29 mouse cellular contexts compared by ENCODE assay signal in genomic region chr11:26086679-26087078, GRCm38 (mm10).
DNase-seq lines count a peak whose midpoint lies in the region; ATAC-seq lines count a peak whose summit lies in the region.
"Had no signal": no experiment of that assay in that cellular context is flagged by ENCODE, and none has a peak within 500 bp of the region (broad histone marks: within the 10 kb centered on the region; RNA-seq: fewer than 3 reads in every experiment).

No protein-coding gene starts in this region.

- H3K9me3 ChIP-seq in hindbrain, embryonic 11.5 days (ENCODE audit: control insufficient read depth, low read length) = no peaks in the 10 kb centered on the region
- H3K9me3 ChIP-seq in hindbrain, embryonic 16.5 days (ENCODE audit: control insufficient read depth, low read length) = no peaks in the 10 kb centered on the region
- no peaks in the 10 kb centered on the region for H3K9me3 ChIP-seq in neural tube, embryonic 11.5 days (ENCODE audit: control insufficient read depth, low read length)
- no peaks in the 10 kb centered on the region for H3K9me3 ChIP-seq in neural tube, embryonic 13.5 days
- H3K9me3 ChIP-seq: hindbrain, embryonic 15.5 days; intestine, embryonic 15.5 days; limb, embryonic 13.5 days; lung, embryonic 15.5 days had no signal

- no peak overlapping the region for H3K4me3 ChIP-seq in hindbrain, embryonic 11.5 days (ENCODE audit: low read depth, low read length)
- H3K4me3 ChIP-seq in hindbrain, embryonic 16.5 days (ENCODE audit: low read length) = no peak overlapping the region
- no peak overlapping the region for H3K4me3 ChIP-seq in neural tube, embryonic 11.5 days (ENCODE audit: low read depth, low read length)
- no peak overlapping the region for H3K4me3 ChIP-seq in neural tube, embryonic 13.5 days
- H3K4me3 ChIP-seq: erythroblast, embryonic 14.5 days; hindbrain, embryonic 15.5 days; intestine, embryonic 15.5 days; layer of hippocampus, adult 2 months; left cerebral cortex, adult 2 months; limb, embryonic 13.5 days; lung, embryonic 15.5 days; myocyte had no signal

- WGBS in hindbrain, embryonic 11.5 days = 66% methylated on average over 7 of the region's 7 CpGs
- 47% methylated on average over 7 of the region's 7 CpGs for WGBS in hindbrain, embryonic 16.5 days
- 65% methylated on average over 7 of the region's 7 CpGs for WGBS in neural tube, embryonic 11.5 days
- WGBS in neural tube, embryonic 13.5 days = 45% methylated on average over 7 of the region's 7 CpGs

- no peaks in the 10 kb centered on the region for H3K36me3 ChIP-seq in hindbrain, embryonic 11.5 days (ENCODE audit: control insufficient read depth, insufficient read depth, low read length)
- H3K36me3 ChIP-seq in hindbrain, embryonic 16.5 days (ENCODE audit: control insufficient read depth, insufficient read depth, low read length) = no peaks in the 10 kb centered on the region
- H3K36me3 ChIP-seq in neural tube, embryonic 11.5 days (ENCODE audit: control insufficient read depth, insufficient read depth, low read length) = no peaks in the 10 kb centered on the region
- no peaks in the 10 kb centered on the region for H3K36me3 ChIP-seq in neural tube, embryonic 13.5 days
- H3K36me3 ChIP-seq: hindbrain, embryonic 15.5 days; intestine, embryonic 15.5 days; limb, embryonic 13.5 days; lung, embryonic 15.5 days had no signal

- peak; percentile 43; the same call in 1 of the 2 replicates for ATAC-seq in hindbrain, embryonic 11.5 days (ENCODE audit: low FRiP score)
- no peak; the same call in 1 of the 2 replicates for ATAC-seq in hindbrain, embryonic 16.5 days
- peak; percentile 48 for ATAC-seq in neural tube, embryonic 11.5 days (ENCODE audit: insufficient read depth, low FRiP score, low TSS enrichment)
- peak; percentile 43 for ATAC-seq in neural tube, embryonic 13.5 days (ENCODE audit: low read depth)
- ATAC-seq: CD4-positive, CD25-positive, alpha-beta regulatory T cell, adult 4 months; forebrain, embryonic 16.5 days; intestine, embryonic 15.5 days had no signal

- no peak overlapping the region for H3K9ac ChIP-seq in hindbrain, embryonic 11.5 days (ENCODE audit: low read depth, low read length)
- H3K9ac ChIP-seq in hindbrain, embryonic 16.5 days (ENCODE audit: low read depth, low read length) = no peak overlapping the region
- H3K9ac ChIP-seq in neural tube, embryonic 11.5 days (ENCODE audit: low read length) = no peak overlapping the region
- no peak overlapping the region for H3K9ac ChIP-seq in neural tube, embryonic 13.5 days
- H3K9ac ChIP-seq: hindbrain, embryonic 15.5 days; intestine, embryonic 15.5 days; limb, embryonic 13.5 days; lung, embryonic 15.5 days had no signal

- H3K4me1 ChIP-seq in hindbrain, embryonic 11.5 days (replicated peaks; ENCODE audit: control insufficient read depth, insufficient read depth, low read length) = no peaks in the 10 kb centered on the region
- no peaks in the 10 kb centered on the region; the same call in 1 of the 2 replicates for H3K4me1 ChIP-seq in hindbrain, embryonic 16.5 days (ENCODE audit: control insufficient read depth, insufficient read depth, low read depth, low read length)
- no peaks in the 10 kb centered on the region for H3K4me1 ChIP-seq in neural tube, embryonic 11.5 days (ENCODE audit: control insufficient read depth, insufficient read depth, low read length)
- H3K4me1 ChIP-seq in neural tube, embryonic 13.5 days (replicated peaks) = peaks cover 8% of the 10 kb centered on the region; the same call in 1 of the 2 replicates
- H3K4me1 ChIP-seq: hindbrain, embryonic 15.5 days; intestine, embryonic 15.5 days; limb, embryonic 13.5 days had no signal

- no peak overlapping the region for H3K4me2 ChIP-seq in hindbrain, embryonic 11.5 days (replicated peaks; ENCODE audit: low read depth, low read length)
- no peak overlapping the region for H3K4me2 ChIP-seq in hindbrain, embryonic 16.5 days (ENCODE audit: low read length)
- H3K4me2 ChIP-seq in neural tube, embryonic 11.5 days (ENCODE audit: low read depth) = no peak overlapping the region
- no peak overlapping the region for H3K4me2 ChIP-seq in neural tube, embryonic 13.5 days
- H3K4me2 ChIP-seq: hindbrain, embryonic 15.5 days; intestine, embryonic 15.5 days; limb, embryonic 13.5 days; liver, embryonic 11.5 days; lung, embryonic 15.5 days had no signal

- no peak overlapping the region for H3K27ac ChIP-seq in hindbrain, embryonic 11.5 days (ENCODE audit: low read depth, low read length)
- no peak overlapping the region for H3K27ac ChIP-seq in hindbrain, embryonic 16.5 days (ENCODE audit: low read depth, low read length)
- no peak overlapping the region for H3K27ac ChIP-seq in neural tube, embryonic 11.5 days (ENCODE audit: low read depth, low read length)
- peak overlapping the region; percentile 6; the same call in 1 of the 2 replicates for H3K27ac ChIP-seq in neural tube, embryonic 13.5 days (replicated peaks)
- H3K27ac ChIP-seq: hindbrain, embryonic 15.5 days; intestine, embryonic 15.5 days; layer of hippocampus, adult 2 months; left cerebral cortex, adult 2 months; limb, embryonic 13.5 days; lung, embryonic 15.5 days; stomach, postnatal 0 days had no signal

- no peak for DNase-seq in hindbrain, embryonic 11.5 days (ENCODE audit: low spot score)
- DNase-seq in neural tube, embryonic 11.5 days (ENCODE audit: low spot score) = no peak
- DNase-seq in neural tube, embryonic 10.5 days (ENCODE audit: extremely low spot score, low spot score) = no peak
- peak; percentile 79 for DNase-seq in ZHBTc4 (ENCODE audit: low read depth, low spot score)
- no peak for DNase-seq in spleen, postnatal 14 days (ENCODE audit: low spot score in 2 of 2)
- DNase-seq: adrenal gland, postnatal 25 days; cerebellum, adult 18-20 months; cerebellum, postnatal 14 days; heart, postnatal 14 days; kidney, adult 2 months; kidney, postnatal 36 days; right cerebral cortex, adult 18-20 months; spleen, adult 18-20 months; thymus, adult 18-20 months; thymus, postnatal 25 days had no signal

- H3K27me3 ChIP-seq in hindbrain, embryonic 11.5 days (ENCODE audit: control insufficient read depth, insufficient read depth, low read length) = no peaks in the 10 kb centered on the region
- H3K27me3 ChIP-seq in hindbrain, embryonic 16.5 days (replicated peaks; ENCODE audit: control insufficient read depth, insufficient read depth, low read length) = no peaks in the 10 kb centered on the region
- H3K27me3 ChIP-seq in neural tube, embryonic 11.5 days (ENCODE audit: control insufficient read depth, insufficient read depth, low read length) = no peaks in the 10 kb centered on the region
- H3K27me3 ChIP-seq in neural tube, embryonic 13.5 days = no peaks in the 10 kb centered on the region
- H3K27me3 ChIP-seq: hindbrain, embryonic 15.5 days; intestine, embryonic 15.5 days; limb, embryonic 13.5 days; lung, embryonic 15.5 days had no signal
